Mouse (Mus musculus) limb, embryonic 12.5 days (tissue): Measurements from ENCODE around the gene Trappc6b. TPM values are rescaled to one million over a fixed set of nuclear protein-coding genes. Genes with fewer than 3 reads are reported as not detected.

ENCODE experiments used
- ATAC-seq: fragments of 200-750 bp; cut with Nextera tagmentation; 2 replicates; pipeline ENCODE4 v1.8.0; 2017; ENCODE audit warnings: low read depth, moderate TSS enrichment; ENCODE audit not compliant: insufficient number of reproducible peaks, insufficient read depth, low FRiP score, low TSS enrichment
- H3K27ac ChIP-seq: fragments of 300-500 bp; sonication (generic); 2 replicates; pipeline ENCODE4 v1.5.1; 2016; ENCODE audit warnings: mild to moderate bottlenecking, moderate library complexity
- H3K27me3 ChIP-seq: fragments of 300-500 bp; sonication (generic); 2 replicates; pipeline ENCODE4 v1.6.1; 2016; ENCODE audit warnings: mild to moderate bottlenecking, moderate library complexity
- H3K36me3 ChIP-seq: fragments of 300-500 bp; sonication (generic); 2 replicates; pipeline ENCODE4 v1.6.1; 2016; ENCODE audit warnings: mild to moderate bottlenecking, moderate library complexity
- H3K4me1 ChIP-seq: fragments of 300-500 bp; sonication (generic); replicated peaks from 2 replicates; pipeline ENCODE4 v1.6.1; 2016
- H3K4me2 ChIP-seq: fragments of 300-500 bp; sonication (generic); 2 replicates; pipeline ENCODE4 v1.6.1; 2016; ENCODE audit warnings: mild to moderate bottlenecking, moderate library complexity
- H3K4me3 ChIP-seq: fragments of 300-500 bp; sonication (generic); replicated peaks from 2 replicates; pipeline ENCODE4 v1.5.1; 2016; ENCODE audit warnings: mild to moderate bottlenecking
- H3K9ac ChIP-seq: fragments of 300-500 bp; sonication (generic); replicated peaks from 2 replicates; pipeline ENCODE4 v1.6.1; 2016; ENCODE audit warnings: mild to moderate bottlenecking, moderate library complexity
- H3K9me3 ChIP-seq: fragments of 300-500 bp; sonication (generic); 2 replicates; pipeline ENCODE4 v1.6.1; 2016; ENCODE audit warnings: mild to moderate bottlenecking, moderate library complexity
- WGBS: fragments of 180-500 bp; shearing (Covaris S2); methylation state at CpG from one replicate; pipeline ENCODE4 v1.1.7; 2016; 5-methylcytosine and 5-hydroxymethylcytosine counted together
- polyA plus RNA-seq: library from polyadenylated mRNA; unstranded; fragments of >200 nt; fragmentation: Nextera tagmentation; extraction: Ambion mirVana; gene quantifications from 2 replicates; pipeline ENCODE4 v1.2.1, GENCODE M21; 2016

The Trappc6b gene
- polyA plus RNA-seq, 1 experiment from 2014 or later = 77.7 TPM

DNA sequence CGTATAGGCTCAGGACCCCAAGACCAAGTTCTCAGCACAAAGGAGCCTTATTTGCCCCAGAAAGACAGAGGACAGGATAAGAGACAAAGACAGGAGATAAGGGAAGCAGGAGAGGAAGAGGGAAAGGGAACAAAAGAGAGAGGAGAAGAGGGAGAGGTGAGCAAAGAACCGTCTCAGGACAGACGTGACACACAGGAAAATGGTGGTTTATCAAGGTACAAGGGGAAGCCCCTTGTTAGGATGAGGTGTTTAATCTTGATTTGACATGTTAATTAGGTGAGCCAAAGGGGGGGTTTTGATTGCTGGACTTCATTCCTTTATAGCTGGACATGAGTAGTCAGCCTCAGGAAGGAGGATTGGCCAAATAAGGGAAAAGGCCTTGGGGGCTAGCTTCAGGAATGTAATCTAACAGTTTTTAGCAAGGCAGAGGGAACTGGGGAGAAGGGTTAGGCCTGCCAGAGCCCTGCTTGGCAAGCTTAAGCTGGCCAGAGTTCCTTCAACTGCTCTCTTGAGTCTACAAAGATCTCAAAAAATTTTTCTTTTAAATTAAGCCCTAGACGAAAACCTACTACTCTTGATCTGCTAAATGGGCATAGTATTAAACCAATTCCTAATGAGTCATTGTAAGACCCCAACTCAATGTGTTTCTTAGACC, 5.9 kb downstream of the Trappc6b start:
- ATAC-seq = no peak
- H3K4me1 ChIP-seq = peaks cover 9% of the 10 kb centered on the region
- H3K36me3 ChIP-seq = peaks cover 63% of the 10 kb centered on the region
- WGBS = 88% methylated on average over 4 of the region's 4 CpGs
- no peak overlapping the region for H3K4me2 ChIP-seq
- H3K9ac ChIP-seq = no peak overlapping the region
- no peaks in the 10 kb centered on the region for H3K9me3 ChIP-seq
- no peak overlapping the region for H3K4me3 ChIP-seq
- H3K27ac ChIP-seq = no peak overlapping the region
- no peaks in the 10 kb centered on the region for H3K27me3 ChIP-seq

DNA sequence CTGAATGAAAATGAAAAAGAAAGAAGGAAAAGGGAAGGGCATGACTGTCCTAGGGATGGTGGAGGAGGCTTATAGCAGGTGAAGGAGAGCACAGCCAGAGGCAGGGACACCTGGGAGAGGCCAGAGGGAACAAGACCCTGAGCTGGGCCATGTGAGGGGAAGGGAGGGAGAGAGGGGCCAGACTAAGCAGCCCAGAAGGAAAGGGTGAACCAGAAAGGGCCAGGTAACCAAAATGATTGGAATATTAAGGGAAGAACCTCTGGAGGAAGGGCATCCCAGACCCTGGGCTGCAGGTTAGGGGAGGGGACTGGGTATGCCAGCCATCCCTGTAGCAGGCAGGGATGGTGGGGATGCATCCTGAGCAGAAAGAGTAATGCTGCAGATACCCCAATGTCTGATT, 7.3 kb downstream of the Trappc6b start:
- H3K4me3 ChIP-seq = no peak overlapping the region
- H3K27ac ChIP-seq = no peak overlapping the region
- ATAC-seq = no peak
- no peaks in the 10 kb centered on the region for H3K9me3 ChIP-seq
- H3K4me2 ChIP-seq = no peak overlapping the region
- H3K9ac ChIP-seq = no peak overlapping the region
- peaks cover 70% of the 10 kb centered on the region for H3K36me3 ChIP-seq
- H3K27me3 ChIP-seq = no peaks in the 10 kb centered on the region
- no peaks in the 10 kb centered on the region for H3K4me1 ChIP-seq

DNA sequence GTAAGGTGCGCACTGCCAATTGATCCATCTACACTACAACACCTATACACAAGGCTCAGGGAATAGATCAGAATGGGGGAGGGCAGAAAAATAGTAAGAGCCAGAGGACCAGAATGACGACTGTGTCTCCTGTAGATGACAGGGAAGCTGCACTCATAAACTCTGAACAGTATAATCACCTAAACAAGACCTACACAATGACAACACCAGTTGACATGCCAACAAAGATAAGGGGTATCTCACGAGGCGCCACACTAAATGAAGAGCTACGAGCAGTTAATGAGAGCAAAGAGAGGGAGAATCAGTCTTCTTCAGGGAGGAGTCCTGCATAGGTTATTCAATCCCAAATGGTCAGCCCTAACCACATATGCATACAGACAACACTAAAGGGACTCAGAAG, 8.1 kb downstream of the Trappc6b start:
- no peaks in the 10 kb centered on the region for H3K9me3 ChIP-seq
- ATAC-seq = no peak
- H3K4me2 ChIP-seq = no peak overlapping the region
- H3K36me3 ChIP-seq = peaks cover 71% of the 10 kb centered on the region
- H3K4me3 ChIP-seq = no peak overlapping the region
- H3K4me1 ChIP-seq = no peaks in the 10 kb centered on the region
- H3K27me3 ChIP-seq = no peaks in the 10 kb centered on the region
- 92% methylated on average over 5 of the region's 5 CpGs for WGBS
- H3K9ac ChIP-seq = no peak overlapping the region
- H3K27ac ChIP-seq = no peak overlapping the region

DNA sequence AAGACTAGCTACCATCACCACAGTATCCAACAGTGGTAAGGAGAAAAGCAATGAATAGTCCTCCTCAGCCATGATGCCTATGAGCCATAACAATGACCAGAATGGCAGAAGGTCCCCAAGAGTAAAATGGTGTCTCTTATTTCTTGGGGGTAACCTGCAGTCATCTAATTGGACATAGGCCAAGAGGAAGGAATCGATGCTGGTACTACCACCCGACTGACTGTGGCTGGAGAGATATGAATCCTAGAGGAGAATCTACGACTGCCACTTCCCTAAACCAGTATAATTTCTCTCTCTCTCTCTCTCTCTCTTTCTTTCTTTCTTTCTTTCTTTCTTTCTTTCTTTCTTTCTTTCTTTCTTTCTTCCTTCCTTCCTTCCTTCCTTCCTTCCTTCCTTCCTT, 8.8 kb downstream of the Trappc6b start:
- Histone ChIP-seq H3K27ac (no peak overlapping the region), H3K36me3 (peaks cover 69% of the 10 kb centered on the region), H3K4me3 (no peak overlapping the region), H3K9me3 (no peaks in the 10 kb centered on the region), H3K9ac (no peak overlapping the region), H3K4me1 (no peaks in the 10 kb centered on the region), H3K4me2 (no peak overlapping the region), H3K27me3 (no peaks in the 10 kb centered on the region)
- WGBS = 95% methylated on average over 3 of the region's 3 CpGs
- no peak for ATAC-seq

DNA sequence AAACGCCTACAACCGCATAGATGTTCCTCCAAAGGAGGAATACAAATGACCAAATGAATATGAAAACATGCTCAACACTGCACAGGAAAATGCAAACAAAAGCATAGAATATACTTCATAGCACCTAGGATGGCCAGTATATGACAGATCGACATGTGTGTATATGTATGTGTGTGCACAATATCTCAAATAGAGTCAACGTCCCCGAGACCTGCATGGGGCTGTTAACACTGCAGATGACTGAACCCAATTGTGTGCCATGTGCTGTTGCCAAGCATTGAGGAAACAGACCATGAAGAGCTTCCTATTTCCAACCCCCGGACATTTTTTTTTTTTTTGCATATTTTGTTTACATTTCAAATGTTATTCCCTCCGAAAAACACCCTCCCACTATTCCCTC, 20.4 kb downstream of the Trappc6b start:
- H3K4me1 ChIP-seq = 0 out of 2 replicates have a peak, but pooled peaks cover 3% of the 10 kb centered on the region
- H3K9me3 ChIP-seq = no peaks in the 10 kb centered on the region
- ATAC-seq = 0 out of 2 replicates have a peak, but pooled peaks have one; percentile 42
- H3K4me2 ChIP-seq = no peak overlapping the region
- no peaks in the 10 kb centered on the region for H3K27me3 ChIP-seq
- WGBS = 32% methylated on average over 7 of the region's 7 CpGs
- no peak overlapping the region for H3K9ac ChIP-seq
- H3K4me3 ChIP-seq = no peak overlapping the region
- H3K36me3 ChIP-seq = peaks cover 40% of the 10 kb centered on the region
- peak overlapping the region; percentile 82 for H3K27ac ChIP-seq

DNA sequence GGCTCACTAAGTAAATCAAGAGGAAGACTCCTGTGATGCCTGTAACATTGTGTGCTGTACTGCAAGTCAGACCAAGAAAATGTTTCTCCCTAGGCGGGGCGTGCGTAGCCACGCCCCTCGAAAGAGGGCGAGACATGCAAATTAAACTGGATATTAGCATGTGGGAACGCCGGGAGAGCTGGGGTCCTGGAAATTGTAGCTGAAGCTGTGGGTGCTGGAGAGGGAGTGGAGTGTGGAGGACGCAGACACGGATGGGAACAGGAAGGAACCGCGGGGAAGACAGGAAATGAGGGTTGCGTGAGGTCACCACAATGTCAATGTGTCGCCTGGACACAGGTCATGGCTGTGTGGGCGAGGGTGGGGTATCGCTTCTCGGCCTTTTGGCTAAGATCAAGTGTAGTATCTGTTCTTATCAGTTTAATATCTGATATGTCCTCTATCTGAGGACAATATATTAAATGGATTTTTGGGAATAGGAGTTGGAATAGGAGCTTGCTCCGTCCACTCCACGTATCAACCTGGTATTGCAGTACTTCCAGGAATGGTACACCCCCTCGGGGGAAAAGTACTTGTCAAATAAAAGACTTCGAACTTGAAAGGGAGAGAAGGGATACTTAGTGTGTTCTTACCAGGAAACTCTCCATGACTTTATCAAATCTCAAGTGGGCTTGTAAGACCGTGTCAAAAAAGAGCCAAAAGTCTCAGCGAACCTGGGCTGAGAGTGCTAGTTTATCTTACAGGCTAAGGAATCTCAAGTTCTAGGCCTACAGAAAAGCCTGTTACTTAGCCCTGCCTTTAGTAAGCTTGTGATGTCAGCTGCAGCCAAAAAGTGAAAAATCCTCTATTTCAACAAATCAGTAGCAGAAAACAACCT, 21.1 kb downstream of the Trappc6b start:
- peak; percentile 82; the same call in 1 of the 2 replicates for ATAC-seq
- 0 out of 2 replicates have a peak, but pooled peaks cover 3% of the 10 kb centered on the region for H3K4me1 ChIP-seq
- 4% methylated on average over 23 of the region's 23 CpGs for WGBS

DNA sequence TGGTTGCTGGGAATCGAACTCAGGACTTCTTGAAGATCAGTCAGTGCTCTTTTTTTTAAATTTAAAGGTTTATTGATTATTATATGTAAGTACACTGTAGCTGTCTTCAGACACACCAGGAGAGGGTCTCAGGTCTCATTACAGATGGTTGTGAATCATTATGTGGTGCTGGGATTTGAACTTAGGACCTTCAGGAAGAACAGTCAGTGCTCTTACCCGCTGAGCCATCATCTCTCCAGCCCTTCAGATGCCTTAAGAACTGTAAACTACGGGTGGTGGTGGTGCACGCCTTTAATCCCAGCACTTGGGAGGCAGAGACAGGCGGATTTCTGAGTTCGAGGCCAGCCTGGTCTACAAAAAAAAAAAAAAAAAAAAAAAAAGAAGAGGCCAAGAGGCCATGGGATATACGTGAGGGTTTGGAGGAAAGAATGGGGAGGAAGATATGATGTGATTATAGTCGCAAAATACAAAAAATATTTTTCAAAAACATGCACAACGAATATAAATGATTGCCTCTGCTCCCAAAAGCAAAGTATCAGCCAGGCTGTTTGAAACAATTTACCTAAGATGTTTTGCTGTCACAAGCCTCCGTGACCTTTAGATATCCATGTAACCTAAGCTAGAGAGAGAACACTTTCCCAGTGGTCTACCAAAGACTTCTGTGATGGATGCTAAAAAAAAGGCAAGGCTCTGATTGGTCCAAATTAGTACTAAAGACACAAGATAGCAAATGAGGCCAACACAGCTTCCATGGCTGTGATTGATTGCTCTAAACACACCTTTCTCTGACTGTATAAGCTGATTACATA, 21.9 kb downstream of the Trappc6b start:
- WGBS = 69% methylated on average over 10 of the region's 10 CpGs
- no peak overlapping the region for H3K4me3 ChIP-seq
- H3K9me3 ChIP-seq = no peaks in the 10 kb centered on the region
- H3K36me3 ChIP-seq = peaks cover 26% of the 10 kb centered on the region
- no peaks in the 10 kb centered on the region for H3K27me3 ChIP-seq
- H3K4me1 ChIP-seq = 0 out of 2 replicates have a peak, but pooled peaks cover 3% of the 10 kb centered on the region
- no peak overlapping the region; the same call in 1 of the 2 replicates for H3K9ac ChIP-seq
- no peak for ATAC-seq
- no peak overlapping the region for H3K27ac ChIP-seq
- peak overlapping the region; percentile 37; the same call in 1 of the 2 replicates for H3K4me2 ChIP-seq

More for the DNA sequence above, 21.1 kb downstream of the Trappc6b start:
- Histone ChIP-seq H3K27ac (peak overlapping the region; percentile 82), H3K4me3 (peak overlapping the region; percentile 12; the same call in 1 of the 2 replicates), H3K9ac (no peak overlapping the region; the same call in 1 of the 2 replicates), H3K36me3 (peaks cover 34% of the 10 kb centered on the region), H3K27me3 (no peaks in the 10 kb centered on the region), H3K9me3 (no peaks in the 10 kb centered on the region), H3K4me2 (peak overlapping the region; percentile 37; the same call in 1 of the 2 replicates)

DNA sequence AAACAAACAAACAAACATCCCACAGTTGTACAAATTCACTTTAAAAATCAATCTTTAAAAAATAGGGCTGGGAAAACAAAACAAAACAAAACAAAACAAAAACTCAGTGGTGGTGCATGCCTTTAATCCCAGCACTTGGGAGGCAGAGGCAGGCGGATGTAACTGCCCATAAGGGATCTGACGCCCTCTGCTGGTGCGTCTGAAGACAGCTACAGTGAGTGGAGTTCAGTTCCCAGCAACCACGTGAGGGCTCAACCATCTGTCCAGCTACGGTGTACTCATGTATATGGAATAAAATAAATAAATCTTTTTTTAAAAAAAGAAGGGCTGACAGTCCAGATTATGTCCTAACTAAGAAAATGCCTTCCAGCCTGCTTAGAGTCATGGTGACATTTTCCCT, 29.2 kb downstream of the Trappc6b start:
- ATAC-seq = no peak
- no peak overlapping the region for H3K9ac ChIP-seq
- WGBS = 72% methylated on average over 5 of the region's 5 CpGs
- no peaks in the 10 kb centered on the region for H3K9me3 ChIP-seq
- H3K4me1 ChIP-seq = no peaks in the 10 kb centered on the region
- H3K4me2 ChIP-seq = no peak overlapping the region
- no peak overlapping the region for H3K27ac ChIP-seq
- H3K27me3 ChIP-seq = no peaks in the 10 kb centered on the region
- H3K36me3 ChIP-seq = peaks cover 22% of the 10 kb centered on the region
- no peak overlapping the region for H3K4me3 ChIP-seq

DNA sequence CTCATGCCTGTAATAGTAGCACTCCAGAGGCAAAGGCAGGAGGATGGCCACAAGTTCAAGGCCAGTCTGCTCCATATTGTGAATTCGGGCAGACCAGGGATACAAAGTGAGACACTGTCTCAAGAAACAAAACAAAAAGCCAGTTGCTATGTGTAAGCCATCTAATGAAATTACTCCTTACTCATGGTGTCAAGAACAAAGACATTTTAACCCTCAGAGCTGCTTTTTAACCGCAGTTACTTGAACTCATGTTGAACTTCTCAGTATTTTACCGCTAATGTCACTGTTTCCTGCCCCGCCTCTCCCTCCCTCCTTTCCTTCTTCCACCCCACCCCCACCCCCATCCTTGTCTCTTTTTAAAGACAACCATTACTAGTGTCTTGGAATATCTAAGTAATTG, 40.0 kb downstream of the Trappc6b start:
- H3K36me3 ChIP-seq = peaks cover 78% of the 10 kb centered on the region
- 97% methylated on average over 4 of the region's 4 CpGs for WGBS
- H3K4me2 ChIP-seq = no peak overlapping the region
- H3K27me3 ChIP-seq = no peaks in the 10 kb centered on the region
- H3K9me3 ChIP-seq = no peaks in the 10 kb centered on the region
- no peak overlapping the region for H3K27ac ChIP-seq
- H3K4me3 ChIP-seq = no peak overlapping the region
- H3K9ac ChIP-seq = no peak overlapping the region
- no peak for ATAC-seq
- H3K4me1 ChIP-seq = no peaks in the 10 kb centered on the region

DNA sequence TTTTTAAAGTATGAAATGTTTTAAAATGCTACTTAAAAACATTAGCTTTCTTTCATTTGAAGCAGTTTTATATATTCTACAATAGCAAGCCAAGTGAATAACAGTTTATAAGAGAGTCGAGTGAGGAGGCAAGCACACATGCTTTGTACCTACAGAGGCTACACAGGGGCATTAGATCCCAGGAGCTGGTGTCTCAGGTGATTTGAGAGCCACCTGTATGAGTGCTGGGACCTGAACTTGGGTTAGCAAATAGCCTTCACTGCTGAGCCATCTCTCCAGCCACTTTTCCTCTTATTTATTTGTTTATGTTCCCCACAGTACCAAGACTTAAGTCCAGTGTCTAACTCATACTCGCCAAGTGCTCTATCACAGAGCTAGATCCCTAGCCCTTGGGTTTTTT, 41.4 kb downstream of the Trappc6b start:
- Histone ChIP-seq H3K4me2 (no peak overlapping the region), H3K4me3 (no peak overlapping the region), H3K9ac (no peak overlapping the region), H3K4me1 (no peaks in the 10 kb centered on the region), H3K36me3 (peaks cover 72% of the 10 kb centered on the region), H3K9me3 (no peaks in the 10 kb centered on the region), H3K27me3 (no peaks in the 10 kb centered on the region), H3K27ac (no peak overlapping the region)
- WGBS = 80% methylated on average over 2 of the region's 2 CpGs
- no peak for ATAC-seq

DNA sequence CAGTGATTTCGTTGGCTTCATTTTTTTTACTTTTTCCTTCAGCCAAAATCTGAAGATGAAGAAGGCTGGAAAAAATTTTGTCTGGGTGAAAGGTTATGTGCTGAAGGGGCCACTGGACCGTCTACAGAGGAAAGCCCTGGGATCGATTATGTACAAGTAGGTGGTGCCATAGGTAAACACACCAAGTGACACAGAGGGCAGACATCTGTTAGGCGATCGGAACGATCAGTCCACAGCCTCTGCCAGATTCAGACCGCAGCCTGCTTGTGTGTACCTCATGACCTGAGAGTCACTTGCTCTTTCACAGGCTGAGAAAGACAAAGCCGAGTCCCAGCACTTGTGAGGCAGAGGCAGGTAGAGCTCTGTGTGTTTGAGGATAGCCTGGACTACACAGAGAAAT, 43.3 kb downstream of the Trappc6b start:
- Histone ChIP-seq H3K27me3 (no peaks in the 10 kb centered on the region), H3K27ac (no peak overlapping the region), H3K4me3 (no peak overlapping the region), H3K4me2 (no peak overlapping the region), H3K4me1 (no peaks in the 10 kb centered on the region), H3K9ac (no peak overlapping the region), H3K9me3 (no peaks in the 10 kb centered on the region), H3K36me3 (peaks cover 59% of the 10 kb centered on the region)
- WGBS = 86% methylated on average over 8 of the region's 8 CpGs
- no peak for ATAC-seq
